Mouse (Mus musculus) layer of hippocampus, adult 8-10 months (tissue): Measurements from ENCODE around the gene Raph1. TPM values are rescaled to one million over a fixed set of nuclear protein-coding genes. Genes with fewer than 3 reads are reported as not detected.
"Not testable (repeated sequence)": the region's sequence is repeated elsewhere in the genome, so short reads cannot be mapped to it uniquely, and the experiment has no call there.

Experiments used
- DNase-seq, 2 experiments: peaks; one replicate each; pipeline ENCODE4 v3.0.0; 2022; ENCODE audit warnings: low spot score in 2 of 2
- microRNA-seq, 2 experiments: library from miRNA; unstranded; fragments of <30 nt; microRNA quantifications; one replicate each; pipeline ENCODE4 v1.2.0; 2022
- total RNA-seq, 4 experiments: library from RNA; stranded (reverse); gene quantifications; 2 replicates each; pipeline ENCODE4 v1.2.4; 2022

Gene Raph1
- total RNA-seq, 4 experiments from 2014 or later, result 50.7 to 69.1 (median 62.3) TPM

GRCm38 (mm10) chr1:60447067-60447466 is 119.8 kb downstream of the Raph1 start:
- no peak for DNase-seq

GRCm38 (mm10) chr1:60441438-60441837 is 125.5 kb downstream of the Raph1 start:
- not testable (repeated sequence) for DNase-seq

GRCm38 (mm10) chr1:60432497-60432896 is 134.4 kb downstream of the Raph1 start:
- no peak for DNase-seq

Small RNA genes within 50 kb of the gene (microRNA-seq; reads per million reads assigned to microRNA genes)
- 0 reads per million in 2 experiments for gene Gm23762

Other genes starting within 250 kb of the Raph1 start
- gene Cyp20a1, start 223.8 kb downstream of the Raph1 start, total RNA-seq, result 10 to 100 TPM; 10.9 to 17.3 (median 12.5) TPM
- 100 to 1,000 TPM; 330 to 363 (median 340) TPM for gene Abi2, start 157.5 kb downstream of the Raph1 start, total RNA-seq
- gene Cd28, start 149.7 kb upstream of the Raph1 start, total RNA-seq, result under 1 TPM in 3 of 4 experiments, not detected in 1; 0.27 to 0.47 (median 0.36) TPM